Mouse (Mus musculus): ENCODE results near the gene Gm13278. TPM values are rescaled to one million over a fixed set of nuclear protein-coding genes. Genes with fewer than 3 reads are reported as not detected.
"Not testable (repeated sequence)": the region's sequence is repeated elsewhere in the genome, so short reads cannot be mapped to it uniquely, and the experiment has no call there.

The Gm13278 gene
- total RNA-seq, 2 experiments from 2014 or later: not detected

GRCm38 (mm10) chr4:88785409-88785808 lies 5.9 kb upstream of the Gm13278 start, which contains the start of gene Gm13276:
Gm13276 (plus strand) TSS chr4:88785709.
- ATAC-seq (replicated peaks; ENCODE audit: low FRiP score, poor library complexity, severe bottlenecking): not testable (repeated sequence)

GRCm38 (mm10) chr4:88788402-88788801 lies 2.9 kb upstream of the Gm13278 start, which contains the start of gene Gm13277:
Gm13277 (plus strand) TSS chr4:88788632.
- not testable (repeated sequence) for ATAC-seq (replicated peaks; ENCODE audit: low FRiP score, poor library complexity, severe bottlenecking)

GRCm38 (mm10) chr4:88793936-88794675 lies 2.8 kb downstream of the Gm13278 start, which contains the start of gene Gm13275:
Gm13275 (plus strand) TSS chr4:88794487.
- not testable (repeated sequence) for ATAC-seq (replicated peaks; ENCODE audit: low FRiP score, poor library complexity, severe bottlenecking)

GRCm38 (mm10) chr4:88797097-88797496 lies 5.7 kb downstream of the Gm13278 start, which contains the start of gene Gm13279:
Gm13279 (plus strand) TSS chr4:88797397.
- not testable (repeated sequence) for ATAC-seq (replicated peaks; ENCODE audit: low FRiP score, poor library complexity, severe bottlenecking)

DNA sequence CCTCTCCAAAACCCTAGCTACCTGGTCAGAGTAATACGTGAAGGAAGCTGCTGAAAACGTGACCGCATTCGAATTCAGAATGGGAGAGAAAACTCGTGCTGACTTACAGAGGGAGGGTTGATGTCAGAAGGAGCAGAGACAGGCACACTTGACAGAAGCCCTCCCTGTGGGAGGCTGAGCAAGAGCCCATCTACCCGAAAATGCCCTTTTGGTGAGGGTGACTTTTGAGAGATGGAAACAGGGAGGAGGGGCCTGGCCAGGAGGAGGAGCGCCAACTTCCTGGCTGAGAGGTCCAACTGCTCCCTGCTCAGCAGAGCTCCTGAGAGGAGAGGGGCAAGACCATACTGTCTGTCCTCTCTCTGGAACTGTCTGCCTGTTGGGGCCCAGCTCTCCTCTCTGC lies 8.0 kb downstream of the Gm13278 start, which contains the start of gene Gm13285:
TSS of gene Gm13285 (plus strand) at position 301 of the 400 bp plus-strand sequence.
- not testable (repeated sequence) for ATAC-seq (replicated peaks; ENCODE audit: low FRiP score, poor library complexity, severe bottlenecking)

GRCm38 (mm10) chr4:88802954-88803353 lies 11.6 kb downstream of the Gm13278 start, which contains the start of gene Gm13287:
Gm13287 (plus strand) TSS chr4:88803254.
- not testable (repeated sequence) for ATAC-seq (replicated peaks; ENCODE audit: low FRiP score, poor library complexity, severe bottlenecking)

GRCm38 (mm10) chr4:88805231-88805630 lies 13.9 kb downstream of the Gm13278 start, which contains the start of gene Gm13288:
Gm13288 (plus strand) TSS chr4:88805531.
- ATAC-seq (replicated peaks; ENCODE audit: low FRiP score, poor library complexity, severe bottlenecking): not testable (repeated sequence)

- ATAC-seq (replicated peaks; ENCODE audit: low FRiP score, poor library complexity, severe bottlenecking): not testable (repeated sequence)
These were observed 14.4 kb downstream of the Gm13278 start for GRCm38 (mm10) chr4:88805761-88806160.

DNA sequence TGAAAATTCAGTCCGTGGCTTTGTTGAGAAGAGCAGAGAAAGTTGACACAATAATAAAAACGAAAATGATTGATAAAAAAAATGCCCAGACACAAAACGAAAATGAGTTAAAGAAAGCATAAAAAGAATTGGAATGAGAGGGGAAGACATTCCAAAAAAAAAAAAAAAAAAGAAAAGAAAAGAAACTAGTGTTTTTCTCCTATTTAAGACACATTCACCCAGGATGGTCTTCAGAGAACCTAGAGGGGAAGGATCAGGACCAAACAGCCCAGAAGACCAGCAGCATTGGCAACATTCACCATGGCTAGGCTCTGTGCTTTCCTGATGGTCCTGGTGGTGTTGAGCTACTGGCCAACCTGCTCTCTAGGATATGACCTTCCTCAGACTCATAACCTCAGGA lies 24.6 kb downstream of the Gm13278 start, which contains the start of gene Ifna7:
TSS of gene Ifna7 (plus strand) at position 301 of the 400 bp plus-strand sequence.
- no peak for ATAC-seq (replicated peaks; ENCODE audit: low FRiP score, poor library complexity, severe bottlenecking)

DNA sequence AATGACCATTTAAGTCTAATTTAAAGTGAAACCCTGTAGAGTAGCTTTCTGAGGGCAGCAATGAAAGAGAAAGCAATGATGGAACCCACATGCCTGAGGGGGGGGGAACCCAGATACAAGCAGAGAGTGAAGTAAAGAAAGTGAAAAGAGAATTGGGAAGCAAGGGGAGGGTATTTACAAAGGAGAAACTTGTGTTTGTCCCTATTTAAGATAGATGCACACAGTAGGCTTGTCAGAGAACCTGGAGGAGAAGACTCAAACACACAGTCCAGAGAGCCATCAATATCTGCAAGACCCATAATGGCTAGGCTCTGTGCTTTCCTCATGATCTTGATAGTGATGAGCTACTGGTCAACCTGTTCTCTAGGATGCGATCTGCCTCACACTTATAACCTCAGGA lies 28.3 kb downstream of the Gm13278 start, which contains the start of gene Ifna11:
TSS of gene Ifna11 (plus strand) at position 301 of the 400 bp plus-strand sequence.
- ATAC-seq (replicated peaks; ENCODE audit: low FRiP score, poor library complexity, severe bottlenecking): no peak

GRCm38 (mm10) chr4:88822995-88823394 lies 31.6 kb downstream of the Gm13278 start:
- ATAC-seq (replicated peaks; ENCODE audit: low FRiP score, poor library complexity, severe bottlenecking): no peak

DNA sequence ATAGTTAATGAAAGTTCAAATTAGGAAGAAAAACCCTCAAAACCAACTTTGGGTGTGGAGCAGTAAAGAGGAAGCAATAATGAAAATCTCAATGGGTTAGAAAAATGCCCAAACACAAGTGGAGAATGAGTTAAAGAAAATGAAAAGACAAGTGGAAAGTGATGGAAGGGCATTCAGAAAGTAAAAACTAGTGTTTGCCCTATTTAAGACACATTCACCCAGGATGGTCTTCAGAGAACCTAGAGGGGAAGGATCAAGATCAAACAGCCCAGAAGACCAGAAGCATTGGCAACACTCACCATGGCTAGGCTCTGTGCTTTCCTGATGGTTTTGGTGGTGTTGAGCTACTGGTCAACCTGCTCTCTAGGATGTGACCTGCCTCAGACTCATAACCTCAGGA lies 35.8 kb downstream of the Gm13278 start, which contains the start of gene Ifna6:
TSS of gene Ifna6 (plus strand) at position 301 of the 400 bp plus-strand sequence.
- not testable (repeated sequence) for ATAC-seq (replicated peaks; ENCODE audit: low FRiP score, poor library complexity, severe bottlenecking)

DNA sequence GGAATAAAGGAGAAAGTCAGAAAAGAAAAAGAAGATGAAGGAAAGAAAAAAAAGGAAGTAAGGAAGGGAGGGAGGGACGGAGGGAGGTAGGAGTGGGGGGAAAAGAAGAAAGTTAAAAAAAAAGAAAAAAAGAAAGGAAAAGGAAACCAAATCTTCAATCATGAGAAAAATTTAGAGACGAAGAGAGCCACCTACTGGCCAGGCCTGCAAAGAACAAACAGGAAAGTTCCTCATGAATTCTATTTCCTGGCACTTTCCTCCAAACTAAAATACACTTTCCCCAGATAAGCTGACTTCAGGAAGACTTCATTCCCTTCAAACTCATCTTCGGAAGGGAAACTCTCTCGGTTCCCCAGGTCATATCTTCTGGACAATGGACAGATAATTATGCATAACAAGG lies 39.2 kb downstream of the Gm13278 start:
- ATAC-seq (replicated peaks; ENCODE audit: low FRiP score, poor library complexity, severe bottlenecking): no peak

- not testable (repeated sequence) for ATAC-seq (replicated peaks; ENCODE audit: low FRiP score, poor library complexity, severe bottlenecking)
These were observed 43.9 kb downstream of the Gm13278 start, which contains the start of gene Ifna5 for GRCm38 (mm10) chr4:88835225-88835624. Ifna5 (plus strand) TSS chr4:88835525.

GRCm38 (mm10) chr4:88838828-88839227 lies 47.5 kb downstream of the Gm13278 start:
- ATAC-seq (replicated peaks; ENCODE audit: low FRiP score, poor library complexity, severe bottlenecking): no peak

GRCm38 (mm10) chr4:88840058-88840457 lies 48.7 kb downstream of the Gm13278 start:
- ATAC-seq (replicated peaks; ENCODE audit: low FRiP score, poor library complexity, severe bottlenecking): no peak

DNA sequence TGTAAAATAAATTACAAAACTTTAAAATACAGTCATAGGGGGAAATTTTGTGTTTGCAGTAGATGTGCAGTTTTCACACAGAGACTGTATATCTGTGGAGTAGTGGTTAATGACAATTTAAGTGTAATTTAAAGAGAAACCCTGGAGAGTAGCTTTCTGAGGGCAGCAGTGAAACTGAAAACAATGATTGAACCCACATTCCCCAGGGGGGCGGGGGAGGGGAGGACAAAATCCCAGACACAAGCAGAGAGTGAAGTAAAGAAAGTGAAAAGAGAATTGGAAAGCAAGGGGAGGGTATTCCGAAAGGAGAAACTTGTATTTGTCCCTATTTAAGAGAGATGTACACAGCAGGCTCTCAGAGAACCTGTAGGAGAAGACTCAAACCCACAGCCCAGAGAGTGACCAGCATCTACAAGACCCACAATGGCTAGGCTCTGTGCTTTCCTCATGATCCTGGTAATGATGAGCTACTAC lies 50.1 kb downstream of the Gm13278 start, which contains the start of gene Ifna4:
TSS of gene Ifna4 (plus strand) at position 424 of the 474 bp plus-strand sequence.
- ATAC-seq (replicated peaks; ENCODE audit: low FRiP score, poor library complexity, severe bottlenecking): no peak

Measured in erythroid progenitor cell, adult 5-6 weeks (primary cell).